Mouse (Mus musculus): Measurements from ENCODE around the gene Tex44.

- TF ChIP-seq POLR2A (IDR thresholded peaks at IDR 0.05; ENCODE audit: control insufficient read depth, extremely low read depth, insufficient read depth, low read length, poor library complexity) (no peak), CTCF (IDR thresholded peaks at IDR 0.05; ENCODE audit: borderline replicate concordance, control insufficient read depth, extremely low read depth, insufficient read depth, low read length, poor library complexity) (no peak)
Measured at GRCm38 (mm10) chr1:86435302-86435821, 9.2 kb downstream of the Tex44 start.

Data from thymus, adult 2 months (tissue).